Mouse (Mus musculus): ENCODE results near the gene Swsap1. TPM values are rescaled to one million over a fixed set of nuclear protein-coding genes. Genes with fewer than 3 reads are reported as not detected.

Swsap1 gene
- polyA plus RNA-seq, 2 experiments = 7.0 to 12.8 TPM

DNA sequence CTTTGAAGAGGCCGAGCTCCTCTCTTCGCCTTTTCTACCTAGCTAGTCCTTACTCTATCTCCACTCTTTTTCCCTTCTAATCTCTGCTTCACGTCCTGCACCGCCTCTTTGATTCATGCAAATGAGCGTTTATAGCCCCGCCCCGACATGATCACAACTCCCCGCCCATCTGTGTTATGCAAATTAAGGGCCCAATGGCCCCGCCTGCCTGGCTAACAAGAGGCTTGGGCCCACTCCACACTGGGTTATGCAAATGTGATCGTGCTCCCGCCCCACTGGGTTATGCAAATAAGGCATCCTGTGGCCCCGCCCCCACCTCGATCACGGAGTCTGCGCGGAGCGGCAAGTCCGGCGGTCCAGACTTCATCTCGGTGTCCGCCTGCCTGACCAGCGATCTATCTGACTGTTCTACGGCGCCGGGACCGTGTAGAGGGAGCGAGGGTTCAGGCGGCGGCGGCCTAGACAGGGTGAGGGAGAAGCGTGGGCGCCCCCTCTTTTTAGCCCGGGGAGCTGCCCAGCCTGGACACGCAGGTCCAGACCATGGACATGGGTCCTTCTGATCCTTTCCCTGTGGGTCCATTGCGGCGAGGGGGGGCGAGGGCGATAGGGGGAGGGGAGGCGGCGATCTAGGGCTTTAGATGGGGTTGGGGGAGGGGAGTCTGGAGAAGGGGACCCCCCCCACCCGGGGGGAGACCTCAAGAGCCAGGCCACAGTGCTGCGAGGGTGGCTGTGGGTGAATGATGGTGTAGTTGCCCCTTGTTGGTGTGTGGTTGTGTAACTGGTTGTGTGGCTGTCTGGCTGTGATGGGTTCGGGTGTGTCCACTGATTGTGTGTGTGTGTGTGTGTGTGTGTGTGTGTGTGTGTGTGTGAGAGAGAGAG, 18.6 kb upstream of the Swsap1 start, which contains the start of gene Plppr2:
Gene Plppr2, plus strand, starts transcription at position 342 of the 879 bp plus-strand sequence.
- peaks cover 3% of the 10 kb centered on the region; the same call in 1 of the 2 replicates for H3K4me1 ChIP-seq (ENCODE audit: control insufficient read depth, insufficient read depth, low read length)
- peak within 1 kb of the TSS; percentile 19; the same call in 1 of the 2 replicates for H3K27ac ChIP-seq (replicated peaks; ENCODE audit: low read depth, low read length)
- peak within 1 kb of the TSS; percentile 72 for H3K4me2 ChIP-seq (replicated peaks; ENCODE audit: low read depth, low read length, severe bottlenecking)
- peak; percentile 95 for DNase-seq (ENCODE audit: low spot score)
- peak within 1 kb of the TSS; percentile 59 for H3K9ac ChIP-seq (ENCODE audit: low read depth, low read length, severe bottlenecking)
- H3K36me3 ChIP-seq (ENCODE audit: control insufficient read depth, insufficient read depth, low read length) = peaks cover 8% of the 10 kb centered on the region; the same call in 1 of the 2 replicates
- no peaks in the 10 kb centered on the region for H3K27me3 ChIP-seq (ENCODE audit: control insufficient read depth, insufficient read depth, low read length)
- peak; percentile 97 for ATAC-seq (ENCODE audit: low FRiP score, low read depth)
- H3K9me3 ChIP-seq (ENCODE audit: control insufficient read depth, low read length) = no peaks in the 10 kb centered on the region
- peak within 1 kb of the TSS; percentile 58 for H3K4me3 ChIP-seq (replicated peaks; ENCODE audit: low read length)
- 0 out of 2 replicates have a peak, but pooled peaks have one; percentile 39 for TF ChIP-seq POLR2A (IDR thresholded peaks at IDR 0.05; ENCODE audit: borderline replicate concordance, extremely low read depth, insufficient read depth, insufficient read length)
- 3% methylated on average over 43 of the region's 43 CpGs for WGBS

DNA sequence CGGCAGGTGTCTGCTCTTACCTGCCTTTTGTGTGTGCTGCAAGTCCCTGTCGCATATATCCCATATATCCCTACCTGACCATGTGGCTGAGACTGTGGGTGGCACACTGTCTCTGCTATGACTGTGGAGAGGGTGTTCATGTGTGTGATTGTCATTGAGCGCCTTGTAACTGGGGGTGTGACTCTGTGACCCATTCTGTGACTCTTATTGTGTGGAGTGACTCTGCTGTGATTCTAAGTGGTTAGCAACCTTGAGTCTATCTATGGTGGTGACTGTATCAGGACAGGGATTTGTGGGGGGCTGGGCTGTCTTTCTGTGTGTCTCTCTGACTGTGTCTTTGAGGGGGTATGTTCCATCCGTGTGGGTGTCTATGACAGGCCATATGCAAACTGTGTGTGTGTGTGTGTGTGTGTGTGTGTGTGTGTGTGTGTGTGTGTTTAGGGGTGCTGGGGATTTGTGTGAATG, 17.8 kb upstream of the Swsap1 start:
- peaks cover 8% of the 10 kb centered on the region; the same call in 1 of the 2 replicates for H3K36me3 ChIP-seq (ENCODE audit: control insufficient read depth, insufficient read depth, low read length)
- WGBS = 84% methylated on average over 4 of the region's 4 CpGs
- H3K9ac ChIP-seq (ENCODE audit: low read depth, low read length, severe bottlenecking) = no peak overlapping the region
- H3K27ac ChIP-seq (replicated peaks; ENCODE audit: low read depth, low read length) = no peak overlapping the region
- TF ChIP-seq POLR2A (IDR thresholded peaks at IDR 0.05; ENCODE audit: borderline replicate concordance, extremely low read depth, insufficient read depth, insufficient read length) = no peak
- DNase-seq (ENCODE audit: low spot score) (no peak), ATAC-seq (ENCODE audit: low FRiP score, low read depth) (no peak)
- peak overlapping the region; percentile 58; the same call in 1 of the 2 replicates for H3K4me3 ChIP-seq (replicated peaks; ENCODE audit: low read length)
- H3K27me3 ChIP-seq (ENCODE audit: control insufficient read depth, insufficient read depth, low read length) = no peaks in the 10 kb centered on the region
- H3K4me2 ChIP-seq (replicated peaks; ENCODE audit: low read depth, low read length, severe bottlenecking) = no peak overlapping the region
- H3K9me3 ChIP-seq (ENCODE audit: control insufficient read depth, low read length) = no peaks in the 10 kb centered on the region
- peaks cover 3% of the 10 kb centered on the region; the same call in 1 of the 2 replicates for H3K4me1 ChIP-seq (ENCODE audit: control insufficient read depth, insufficient read depth, low read length)

DNA sequence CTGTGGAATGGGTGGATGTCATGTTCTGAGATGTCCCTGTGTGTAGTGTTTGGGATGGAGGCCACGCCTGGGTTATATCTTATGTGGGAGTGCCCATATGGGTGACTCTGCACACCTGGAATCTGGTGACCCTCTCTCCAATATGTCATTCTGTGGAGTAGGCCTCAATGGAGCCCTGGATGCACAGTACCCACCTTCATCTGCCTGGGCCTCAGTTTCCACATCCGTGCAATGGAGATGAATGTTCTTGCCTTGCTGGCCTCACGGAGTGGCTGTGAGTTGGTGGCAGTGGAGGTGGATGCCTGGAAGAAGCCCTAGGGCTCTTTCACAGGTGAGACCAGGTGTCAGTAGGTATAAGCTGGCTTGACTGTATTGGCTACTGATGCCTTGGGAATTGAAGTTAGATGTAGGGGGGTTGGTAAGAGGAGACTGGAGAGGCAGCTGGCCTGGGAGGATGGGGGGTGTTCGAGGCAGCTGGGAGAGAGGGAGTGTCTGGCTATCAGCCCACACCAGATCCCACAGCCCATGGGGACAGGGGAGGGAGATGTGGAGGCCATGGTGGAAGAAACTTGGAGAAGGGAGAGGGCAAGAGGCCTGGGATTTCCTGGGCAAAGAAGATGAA, 17.2 kb upstream of the Swsap1 start:
- H3K27me3 ChIP-seq (ENCODE audit: control insufficient read depth, insufficient read depth, low read length) = no peaks in the 10 kb centered on the region
- H3K9me3 ChIP-seq (ENCODE audit: control insufficient read depth, low read length) = no peaks in the 10 kb centered on the region
- H3K4me2 ChIP-seq (replicated peaks; ENCODE audit: low read depth, low read length, severe bottlenecking) = no peak overlapping the region
- H3K36me3 ChIP-seq (ENCODE audit: control insufficient read depth, insufficient read depth, low read length) = peaks cover 8% of the 10 kb centered on the region; the same call in 1 of the 2 replicates
- no peak for DNase-seq (ENCODE audit: low spot score)
- ATAC-seq (ENCODE audit: low FRiP score, low read depth) = no peak
- H3K9ac ChIP-seq (ENCODE audit: low read depth, low read length, severe bottlenecking) = no peak overlapping the region
- H3K27ac ChIP-seq (replicated peaks; ENCODE audit: low read depth, low read length) = no peak overlapping the region
- 82% methylated on average over 4 of the region's 4 CpGs for WGBS
- TF ChIP-seq POLR2A (IDR thresholded peaks at IDR 0.05; ENCODE audit: borderline replicate concordance, extremely low read depth, insufficient read depth, insufficient read length) = no peak
- peaks cover 3% of the 10 kb centered on the region; the same call in 1 of the 2 replicates for H3K4me1 ChIP-seq (ENCODE audit: control insufficient read depth, insufficient read depth, low read length)
- no peak overlapping the region for H3K4me3 ChIP-seq (replicated peaks; ENCODE audit: low read length)

DNA sequence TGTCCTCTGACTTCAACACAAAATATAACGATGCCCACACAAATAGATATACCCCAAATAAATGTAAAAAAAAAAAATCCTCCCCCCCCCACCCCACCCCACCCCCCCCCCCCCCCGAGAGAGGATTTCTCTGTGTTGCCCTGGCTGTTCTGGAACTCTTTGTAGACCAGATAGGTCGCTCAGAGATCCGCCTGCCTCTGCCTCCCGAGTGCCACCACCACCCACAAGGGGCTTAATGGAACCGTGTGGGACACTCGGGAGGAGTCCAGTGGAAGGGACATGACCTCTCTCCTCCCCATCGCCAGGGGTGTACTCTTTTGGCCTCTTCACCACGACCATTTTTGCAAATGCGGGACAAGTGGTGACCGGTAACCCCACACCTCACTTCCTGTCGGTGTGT, 12.5 kb upstream of the Swsap1 start:
- ATAC-seq (ENCODE audit: low FRiP score, low read depth) = no peak
- 77% methylated on average over 11 of the region's 12 CpGs for WGBS

DNA sequence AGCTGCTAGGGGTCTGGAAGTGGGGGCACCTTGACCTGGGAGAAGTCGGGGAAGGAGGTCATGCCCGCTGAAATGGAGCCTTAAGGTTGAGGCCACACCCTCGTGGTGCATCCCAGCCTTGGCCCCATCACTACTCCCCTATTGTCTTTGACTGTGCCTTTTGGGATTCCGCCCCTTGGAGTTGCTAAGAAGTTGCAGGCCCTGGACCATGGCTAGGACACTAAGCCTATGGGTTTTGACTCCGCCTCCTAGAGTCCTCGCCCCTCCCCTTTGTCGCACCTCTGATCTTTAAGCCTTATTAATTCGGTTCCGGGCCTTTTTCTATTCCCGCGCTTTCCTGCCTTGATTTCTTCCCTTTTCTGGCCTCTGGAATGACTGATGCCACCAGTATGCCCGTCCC, 11.9 kb upstream of the Swsap1 start:
- Histone ChIP-seq H3K9me3 (ENCODE audit: control insufficient read depth, low read length) (no peaks in the 10 kb centered on the region), H3K4me3 (replicated peaks; ENCODE audit: low read length) (no peak overlapping the region), H3K27ac (replicated peaks; ENCODE audit: low read depth, low read length) (no peak overlapping the region), H3K4me2 (replicated peaks; ENCODE audit: low read depth, low read length, severe bottlenecking) (no peak overlapping the region), H3K27me3 (ENCODE audit: control insufficient read depth, insufficient read depth, low read length) (no peaks in the 10 kb centered on the region), H3K9ac (ENCODE audit: low read depth, low read length, severe bottlenecking) (no peak overlapping the region), H3K4me1 (ENCODE audit: control insufficient read depth, insufficient read depth, low read length) (no peaks in the 10 kb centered on the region), H3K36me3 (ENCODE audit: control insufficient read depth, insufficient read depth, low read length) (peaks cover 8% of the 10 kb centered on the region; the same call in 1 of the 2 replicates)
- DNase-seq (ENCODE audit: low spot score) = no peak
- no peak for TF ChIP-seq POLR2A (IDR thresholded peaks at IDR 0.05; ENCODE audit: borderline replicate concordance, extremely low read depth, insufficient read depth, insufficient read length)
- ATAC-seq (ENCODE audit: low FRiP score, low read depth) = no peak
- 42% methylated on average over 12 of the region's 12 CpGs for WGBS

More for the DNA sequence above, 12.5 kb upstream of the Swsap1 start:
- Histone ChIP-seq H3K4me1 (ENCODE audit: control insufficient read depth, insufficient read depth, low read length) (no peaks in the 10 kb centered on the region), H3K4me2 (replicated peaks; ENCODE audit: low read depth, low read length, severe bottlenecking) (no peak overlapping the region), H3K9ac (ENCODE audit: low read depth, low read length, severe bottlenecking) (no peak overlapping the region), H3K27me3 (ENCODE audit: control insufficient read depth, insufficient read depth, low read length) (no peaks in the 10 kb centered on the region), H3K9me3 (ENCODE audit: control insufficient read depth, low read length) (no peaks in the 10 kb centered on the region), H3K27ac (replicated peaks; ENCODE audit: low read depth, low read length) (no peak overlapping the region), H3K36me3 (ENCODE audit: control insufficient read depth, insufficient read depth, low read length) (peaks cover 8% of the 10 kb centered on the region; the same call in 1 of the 2 replicates), H3K4me3 (replicated peaks; ENCODE audit: low read length) (no peak overlapping the region)
- TF ChIP-seq POLR2A (IDR thresholded peaks at IDR 0.05; ENCODE audit: borderline replicate concordance, extremely low read depth, insufficient read depth, insufficient read length) = no peak
- DNase-seq (ENCODE audit: low spot score) = no peak
